Comparison of ENCODE assay signal across 11 mouse cellular contexts in the genomic region with DNA sequence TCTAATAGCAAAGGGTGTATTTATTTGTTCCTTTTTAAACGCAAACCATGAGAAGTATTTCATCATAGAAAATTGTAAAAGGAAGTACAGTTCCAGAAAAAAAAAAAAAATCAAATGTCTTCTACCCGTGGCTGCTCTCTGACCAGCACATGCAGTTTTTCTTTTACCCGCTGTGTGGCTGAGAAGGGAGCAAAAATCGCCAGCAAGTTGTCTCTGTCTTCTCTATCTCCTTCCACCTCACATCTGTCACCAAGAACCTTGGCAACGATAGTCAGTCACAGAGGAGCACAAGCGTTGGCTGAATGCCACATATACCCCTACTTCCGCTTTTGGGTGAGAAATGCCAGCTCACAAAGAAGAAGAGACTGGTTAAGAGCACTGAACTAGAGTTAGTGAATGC. TPM values are rescaled to one million over a fixed set of nuclear protein-coding genes. Genes with fewer than 3 reads are reported as not detected.
DNase-seq lines count a peak whose midpoint lies in the region; ATAC-seq and TF ChIP-seq lines count a peak whose summit lies in the region.
"Had no signal": no experiment of that assay in that cellular context is flagged by ENCODE, and none has a peak within 500 bp of the region (broad histone marks: within the 10 kb centered on the region; RNA-seq: fewer than 3 reads in every experiment).

No protein-coding gene starts in this region.

- TF ChIP-seq RAD21 in MEL (IDR thresholded peaks at IDR 0.05; ENCODE audit: low read depth, low read length) = no peak

- no peak for DNase-seq in heart, postnatal 14 days
- peak; percentile 95 for DNase-seq in MEL (ENCODE audit: low read depth, low spot score)
- peak; percentile 33 for DNase-seq in lung, postnatal 10 days
- peak; percentile 60 to 67 for DNase-seq in spleen, postnatal 36 days (ENCODE audit: low spot score in 2 of 2)
- DNase-seq in adrenal gland, postnatal 10 days = no peak
- no peak for DNase-seq in adrenal gland, adult (ENCODE audit: inconsistent age in 2 of 2, low spot score in 1 of 2)
- DNase-seq: cerebellum, adult 11 months had no signal

- 19% methylated on average over 7 of the region's 7 CpGs for WGBS in heart, embryonic 13.5 days
- WGBS in intestine, embryonic 15.5 days = 44% methylated on average over 7 of the region's 7 CpGs

- H3K79me2 ChIP-seq in MEL (ENCODE audit: control insufficient read depth, insufficient read depth, low read length, poor library complexity) = no peaks in the 10 kb centered on the region

- no peak for TF ChIP-seq EP300 in MEL (IDR thresholded peaks at IDR 0.05; ENCODE audit: low read depth in 1 of 2, low read length in 2 of 2)

- ATAC-seq in heart, embryonic 13.5 days (ENCODE audit: extremely low read depth, insufficient number of reproducible peaks, low FRiP score, low TSS enrichment) = no peak
- ATAC-seq in intestine, embryonic 15.5 days = no peak

- no peaks in the 10 kb centered on the region for H3K27me3 ChIP-seq in heart, embryonic 13.5 days (replicated peaks)
- no peaks in the 10 kb centered on the region for H3K27me3 ChIP-seq in MEL (ENCODE audit: control insufficient read depth in 1 of 2, insufficient read depth in 2 of 2, low read length in 2 of 2)
- no peaks in the 10 kb centered on the region for H3K27me3 ChIP-seq in intestine, embryonic 15.5 days (replicated peaks)

- TF ChIP-seq POLR2A in MEL (IDR thresholded peaks at IDR 0.05; ENCODE audit: control insufficient read depth in 1 of 2, insufficient read depth in 1 of 2, low read depth in 1 of 2, low read length in 2 of 2, poor library complexity in 1 of 2) = no peak

- H3K9ac ChIP-seq in heart, embryonic 13.5 days = no peak overlapping the region
- peak overlapping the region; percentile 56 for H3K9ac ChIP-seq in MEL (ENCODE audit: control insufficient read depth, low read depth, low read length, poor library complexity, severe bottlenecking)
- no peak overlapping the region for H3K9ac ChIP-seq in intestine, embryonic 15.5 days

- TF ChIP-seq CTCF in MEL (IDR thresholded peaks at IDR 0.05 in 2 of 3, conservative IDR thresholded peaks at IDR 0.05 in 1 of 3; ENCODE audit: control insufficient read depth in 1 of 3, insufficient read depth in 1 of 3, low read depth in 2 of 3, low read length in 3 of 3, poor library complexity in 1 of 3, severe bottlenecking in 1 of 3) = no peak

- H3K4me1 ChIP-seq in heart, embryonic 13.5 days = peaks cover 22% of the 10 kb centered on the region
- peaks cover 1 to 14% of the 10 kb centered on the region in 2 experiments; a peak in 3 of 4 replicates for H3K4me1 ChIP-seq in MEL (ENCODE audit: control insufficient read depth in 1 of 2, insufficient read depth in 2 of 2, low read length in 2 of 2)
- H3K4me1 ChIP-seq in intestine, embryonic 15.5 days (replicated peaks) = peaks cover 5% of the 10 kb centered on the region

- H3K27ac ChIP-seq in heart, embryonic 13.5 days (replicated peaks) = no peak overlapping the region
- H3K27ac ChIP-seq in MEL (ENCODE audit: control insufficient read depth, low read depth, low read length) = peak overlapping the region; percentile 72
- no peak overlapping the region for H3K27ac ChIP-seq in intestine, embryonic 15.5 days

- H3K4me2 ChIP-seq in heart, embryonic 13.5 days = peak overlapping the region; percentile 24
- no peak overlapping the region for H3K4me2 ChIP-seq in intestine, embryonic 15.5 days (replicated peaks)

- no peaks in the 10 kb centered on the region for H3K9me3 ChIP-seq in heart, embryonic 13.5 days
- no peaks in the 10 kb centered on the region for H3K9me3 ChIP-seq in MEL (replicated peaks; ENCODE audit: insufficient read depth, low read length)
- H3K9me3 ChIP-seq in intestine, embryonic 15.5 days = no peaks in the 10 kb centered on the region

- H3K36me3 ChIP-seq in heart, embryonic 13.5 days = no peaks in the 10 kb centered on the region
- H3K36me3 ChIP-seq in MEL (ENCODE audit: control insufficient read depth in 1 of 2, insufficient read depth in 2 of 2, low read length in 2 of 2) = peaks cover 0 to 9% of the 10 kb centered on the region in 2 experiments; a peak in 2 of 4 replicates
- no peaks in the 10 kb centered on the region for H3K36me3 ChIP-seq in intestine, embryonic 15.5 days

- no peak overlapping the region for H3K4me3 ChIP-seq in heart, embryonic 13.5 days
- peak overlapping the region in 1 of 2 experiments; percentile 18; a peak in 2 of 4 replicates for H3K4me3 ChIP-seq in MEL (ENCODE audit: control insufficient read depth in 1 of 2, insufficient read depth in 1 of 2, low read depth in 2 of 2, low read length in 2 of 2)
- H3K4me3 ChIP-seq in intestine, embryonic 15.5 days (replicated peaks) = no peak overlapping the region

- intact Hi-C loops in heart, postnatal 14 days (cut with DNase I) = no loop called here

TF ChIP-seq in MEL, 35 proteins besides CTCF, POLR2A, EP300 and RAD21:
- TF ChIP-seq MXI1 (IDR thresholded peaks at IDR 0.05; ENCODE audit: low read depth, low read length) = no peak
- TF ChIP-seq ETS1 (IDR thresholded peaks at IDR 0.05; ENCODE audit: low read depth, low read length) = 0 out of 2 replicates have a peak, but pooled peaks have one; percentile 44
- peak; percentile 50; the same call in 1 of the 2 replicates for TF ChIP-seq BHLHE40 (IDR thresholded peaks at IDR 0.05; ENCODE audit: borderline replicate concordance, low read depth, low read length)
- no peak for TF ChIP-seq MAZ (IDR thresholded peaks at IDR 0.05; ENCODE audit: low read depth, low read length)
- TF ChIP-seq HCFC1 (IDR thresholded peaks at IDR 0.05; ENCODE audit: low read depth, low read length) = no peak
- peak; percentile 43; the same call in 1 of the 2 replicates for TF ChIP-seq ELF1 (IDR thresholded peaks at IDR 0.05; ENCODE audit: low read depth, low read length)
- peak; percentile 65 for TF ChIP-seq SIN3A (IDR thresholded peaks at IDR 0.05; ENCODE audit: low read length)
- no peak for TF ChIP-seq GATA1 (IDR thresholded peaks at IDR 0.05; ENCODE audit: low read depth, low read length)
- TF ChIP-seq UBTF (IDR thresholded peaks at IDR 0.05; ENCODE audit: borderline replicate concordance, insufficient read depth, low read depth, low read length) = no peak
- TF ChIP-seq ZNF384 (IDR thresholded peaks at IDR 0.05; ENCODE audit: low read depth, low read length) = peak; percentile 61
- 0 out of 2 replicates have a peak, but pooled peaks have one; percentile 62 for TF ChIP-seq MYC (IDR thresholded peaks at IDR 0.05; ENCODE audit: low read depth, low read length)
- TF ChIP-seq TBP (IDR thresholded peaks at IDR 0.05; ENCODE audit: low read depth, low read length) = 0 out of 2 replicates have a peak, but pooled peaks have one; percentile 18
- no peak for TF ChIP-seq KAT2A (conservative IDR thresholded peaks at IDR 0.05; ENCODE audit: low read depth, low read length)
- no peak for TF ChIP-seq ZMIZ1 (IDR thresholded peaks at IDR 0.05; ENCODE audit: low read depth, low read length)
- no peak for TF ChIP-seq POLR2AphosphoS2 (IDR thresholded peaks at IDR 0.05; ENCODE audit: low read length)
- TF ChIP-seq GABPA (IDR thresholded peaks at IDR 0.05; ENCODE audit: low read depth, low read length) = no peak
- peak; percentile 24; the same call in 1 of the 2 replicates for TF ChIP-seq TAL1 (IDR thresholded peaks at IDR 0.05; ENCODE audit: low read length)
- TF ChIP-seq CHD1 (IDR thresholded peaks at IDR 0.05; ENCODE audit: low read depth, low read length) = no peak
- no peak for TF ChIP-seq MEF2A (IDR thresholded peaks at IDR 0.05; ENCODE audit: extremely low read depth, insufficient replicate concordance, low read depth, low read length, poor library complexity, severe bottlenecking)
- TF ChIP-seq MYB (IDR thresholded peaks at IDR 0.05; ENCODE audit: low read depth, low read length) = no peak
- TF ChIP-seq ZC3H11A (IDR thresholded peaks at IDR 0.05; ENCODE audit: low read depth, low read length) = no peak
- TF ChIP-seq JUND (IDR thresholded peaks at IDR 0.05; ENCODE audit: low read depth, low read length) = no peak
- TF ChIP-seq MAX (IDR thresholded peaks at IDR 0.05; ENCODE audit: low read length) = no peak; the same call in none of the 2 replicates
- no peak for TF ChIP-seq NRF1 (IDR thresholded peaks at IDR 0.05; ENCODE audit: insufficient read depth, low read depth, low read length, poor library complexity, severe bottlenecking)
- no peak for TF ChIP-seq RCOR1 (IDR thresholded peaks at IDR 0.05; ENCODE audit: low read depth, low read length)
- TF ChIP-seq E2F4 (IDR thresholded peaks at IDR 0.05; ENCODE audit: borderline replicate concordance, low read depth, low read length) = no peak

RNA-seq across cellular contexts. Expression of gene Myoc, which starts 13.7 kb away (rescaled TPM):
- not detected in 2 replicates for polyA plus RNA-seq in heart, embryonic 13.5 days (2015; fragmentation: Nextera tagmentation; extraction: Ambion mirVana)
- total RNA-seq in heart, postnatal 14 days (2021) = 1 to 10 TPM in 1 of 2 experiments, under 1 TPM in 1; 0.71 to 1.3 TPM
- not detected in 2 replicates for total RNA-seq in MEL (2012; rRNA removed)
- not detected for polyA plus RNA-seq in MEL (2012; ENCODE audit: insufficient read depth in 1 of 2, insufficient read length in 2 of 2, low read depth in 1 of 2, low replicate concordance in 2 of 2, missing spikeins in 1 of 2)
- polyA plus RNA-seq in intestine, embryonic 15.5 days (2015; fragmentation: Nextera tagmentation; extraction: Ambion mirVana) = 0.10 and 0.21 TPM in 2 replicates
- 1 to 10 TPM in 1 of 2 experiments, under 1 TPM in 1; 0.69 to 1.5 TPM for total RNA-seq in adrenal gland, postnatal 10 days (2021)

RNA-seq across cellular contexts. Expression of gene Myocos, which starts 32.8 kb away (rescaled TPM):
- not detected in 2 replicates for polyA plus RNA-seq in heart, embryonic 13.5 days (2015; fragmentation: Nextera tagmentation; extraction: Ambion mirVana)
- not detected for total RNA-seq in heart, postnatal 14 days (2021)
- not detected in 2 replicates for total RNA-seq in MEL (2012; rRNA removed)
- not detected for polyA plus RNA-seq in MEL (2012; ENCODE audit: insufficient read depth in 1 of 2, insufficient read length in 2 of 2, low read depth in 1 of 2, low replicate concordance in 2 of 2, missing spikeins in 1 of 2)
- not detected in 2 replicates for polyA plus RNA-seq in intestine, embryonic 15.5 days (2015; fragmentation: Nextera tagmentation; extraction: Ambion mirVana)
- total RNA-seq in adrenal gland, postnatal 10 days (2021) = not detected
- total RNA-seq: left cerebral cortex, postnatal 36 days had no signal
- polyA plus RNA-seq: small intestine, adult 2 months had no signal

RNA-seq across cellular contexts. Expression of gene Vamp4, which starts 54.9 kb away (rescaled TPM):
- 31.5 and 35.0 TPM in 2 replicates for polyA plus RNA-seq in heart, embryonic 13.5 days (2015; fragmentation: Nextera tagmentation; extraction: Ambion mirVana)
- total RNA-seq in heart, postnatal 14 days (2021) = 10 to 100 TPM; 19.1 to 20.3 TPM
- total RNA-seq in MEL (2012; rRNA removed) = 9.6 and 11.8 TPM in 2 replicates
- polyA plus RNA-seq in MEL (2012; ENCODE audit: insufficient read depth in 1 of 2, insufficient read length in 2 of 2, low read depth in 1 of 2, low replicate concordance in 2 of 2, missing spikeins in 1 of 2) = 10 to 100 TPM in 1 of 2 experiments, not detected in 1; 17.1 TPM
- polyA plus RNA-seq in intestine, embryonic 15.5 days (2015; fragmentation: Nextera tagmentation; extraction: Ambion mirVana) = 45.1 and 53.4 TPM in 2 replicates
- total RNA-seq in adrenal gland, postnatal 10 days (2021) = 10 to 100 TPM; 28.2 to 36.7 TPM

Comparison
In these comparisons a context has a peak if more than half of its experiments do, and no peak if none do; other contexts are left out.
1. DNase-seq: peak in MEL (single experiment), lung, postnatal 10 days (single experiment) and spleen, postnatal 36 days (2 of 2); none in heart, postnatal 14 days (0 of 2), adrenal gland, postnatal 10 days (single experiment) and adrenal gland, adult (0 of 2).